Mouse (Mus musculus): Measurements from ENCODE around the gene Gm4858. TPM values are rescaled to one million over a fixed set of nuclear protein-coding genes. Genes with fewer than 3 reads are reported as not detected.

Gm4858 gene
- polyA plus RNA-seq (2012; rRNA removed): not detected in 2 replicates

GRCm38 (mm10) chr3:93068523-93068922 is at the start of gene Gm4858:
Gene Gm4858, plus strand, starts transcription at chr3:93068823.

GRCm38 (mm10) chr3:93018960-93019359 is 49.7 kb upstream of the Gm4858 start, which contains the start of gene Lce1m:
Gene Lce1m, minus strand, starts transcription at chr3:93019060.

Other genes starting within 250 kb of the Gm4858 start
- not detected in 2 replicates for gene Kprp, start 241.6 kb upstream of the Gm4858 start, polyA plus RNA-seq (2012; rRNA removed)
- gene Lce1l, start 217.5 kb upstream of the Gm4858 start, polyA plus RNA-seq (2012; rRNA removed): not detected in 2 replicates
- gene 2310050C09Rik, start 198.6 kb upstream of the Gm4858 start, polyA plus RNA-seq (2012; rRNA removed): not detected in 2 replicates
- gene Lce3a, start 142.6 kb upstream of the Gm4858 start, polyA plus RNA-seq (2012; rRNA removed): not detected in 2 replicates
- not detected in 2 replicates for gene Lce3b, start 135.8 kb upstream of the Gm4858 start, polyA plus RNA-seq (2012; rRNA removed)
- gene Lce3c, start 124.3 kb upstream of the Gm4858 start, polyA plus RNA-seq (2012; rRNA removed): not detected in 2 replicates
- gene Lce3d, start 111.4 kb upstream of the Gm4858 start, polyA plus RNA-seq (2012; rRNA removed): not detected in 2 replicates
- gene Lce3e, start 101.8 kb upstream of the Gm4858 start, polyA plus RNA-seq (2012; rRNA removed): not detected in 2 replicates
- gene Lce3f, start 76.6 kb upstream of the Gm4858 start, polyA plus RNA-seq (2012; rRNA removed): not detected in 2 replicates
- 0.14 and 0.15 TPM in 2 replicates for gene Crct1, start 53.1 kb upstream of the Gm4858 start, polyA plus RNA-seq (2012; rRNA removed)
- gene Lce1m, start 49.8 kb upstream of the Gm4858 start, polyA plus RNA-seq (2012; rRNA removed): not detected in 2 replicates
- not detected in 2 replicates for gene Crnn, start 76.0 kb downstream of the Gm4858 start, polyA plus RNA-seq (2012; rRNA removed)
- gene Flg2, start 128.5 kb downstream of the Gm4858 start, polyA plus RNA-seq (2012; rRNA removed): not detected in 2 replicates
- gene Flg, start 204.7 kb downstream of the Gm4858 start, polyA plus RNA-seq (2012; rRNA removed): not detected in 2 replicates

All from central nervous system, embryonic 11.5 days (tissue).